Mouse (Mus musculus) E14TG2a.4 (cell line): ENCODE results near the gene Trim11.
A peak's percentile ranks its signal among the peaks of the same experiment; 100 is the strongest.

Experiments used
- H3K27me3 ChIP-seq: 2 replicates; pipeline ENCODE4 v1.6.1; 2014; ENCODE audit warnings: low read length, control low read depth; ENCODE audit not compliant: insufficient read depth
- H3K36me3 ChIP-seq: 2 replicates; pipeline ENCODE4 v1.6.1; 2014; ENCODE audit warnings: low read length, control low read depth; ENCODE audit not compliant: insufficient read depth
- H3K4me1 ChIP-seq: replicated peaks from 2 replicates; pipeline ENCODE4 v1.6.1; 2014; ENCODE audit warnings: low read depth, low read length, control low read depth
- H3K4me3 ChIP-seq: replicated peaks from 2 replicates; pipeline ENCODE4 v1.5.1; 2014; ENCODE audit warnings: mild to moderate bottlenecking, low read length
- H3K9me3 ChIP-seq: 2 replicates; pipeline ENCODE4 v1.6.1; 2014; ENCODE audit warnings: low read length, control low read depth
- CTCF ChIP-seq: conservative IDR thresholded peaks from 2 replicates; pipeline ENCODE4 v1.5.1; 2014; ENCODE audit warnings: low read length
- NANOG ChIP-seq: IDR thresholded peaks from 2 replicates; pipeline ENCODE4 v1.6.1; 2014; ENCODE audit warnings: borderline replicate concordance, low read length, mixed read lengths
- POU5F1 ChIP-seq: IDR thresholded peaks from 2 replicates; pipeline ENCODE4 v1.6.1; 2014; ENCODE audit warnings: low read length, borderline replicate concordance

The Trim11 gene

GRCm38 (mm10) chr11:58990794-58991193 is 12.9 kb downstream of the Trim11 start:
- TF ChIP-seq NANOG (no peak), POU5F1 (no peak), CTCF (no peak)
- H3K4me3 ChIP-seq, result 0 out of 2 replicates have a peak overlapping the region, but pooled peaks have one; percentile 46
- H3K27me3 ChIP-seq, result peaks cover 27% of the 10 kb centered on the region
- H3K36me3 ChIP-seq, result peaks cover 62% of the 10 kb centered on the region
- no peaks in the 10 kb centered on the region for H3K9me3 ChIP-seq
- peaks cover 53% of the 10 kb centered on the region for H3K4me1 ChIP-seq

DNA sequence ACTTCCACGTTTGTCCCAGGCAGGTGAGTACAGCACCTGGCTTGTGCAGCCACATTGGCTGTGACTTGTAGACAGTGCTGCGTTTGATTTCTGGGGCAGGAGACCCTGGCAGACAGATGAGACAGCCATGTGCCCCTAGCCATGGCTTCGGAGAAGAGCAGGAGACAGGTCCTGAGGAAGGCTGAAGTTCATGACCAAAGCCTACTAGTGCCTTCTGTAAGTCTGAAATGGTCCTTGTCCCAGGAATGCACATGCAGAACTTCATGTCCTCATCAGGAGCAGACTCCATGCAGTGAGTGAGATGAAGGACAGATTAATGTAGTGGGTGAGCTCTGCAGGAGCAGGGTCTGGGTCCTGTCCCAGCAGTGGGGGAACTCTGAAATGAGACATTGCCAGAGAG is 14.0 kb downstream of the Trim11 start:
- H3K36me3 ChIP-seq, result peaks cover 50% of the 10 kb centered on the region
- no peak overlapping the region for H3K4me3 ChIP-seq
- H3K4me1 ChIP-seq, result peaks cover 48% of the 10 kb centered on the region
- H3K27me3 ChIP-seq, result peaks cover 38% of the 10 kb centered on the region
- no peak for TF ChIP-seq POU5F1
- TF ChIP-seq NANOG, result no peak
- TF ChIP-seq CTCF, result no peak
- no peaks in the 10 kb centered on the region for H3K9me3 ChIP-seq

DNA sequence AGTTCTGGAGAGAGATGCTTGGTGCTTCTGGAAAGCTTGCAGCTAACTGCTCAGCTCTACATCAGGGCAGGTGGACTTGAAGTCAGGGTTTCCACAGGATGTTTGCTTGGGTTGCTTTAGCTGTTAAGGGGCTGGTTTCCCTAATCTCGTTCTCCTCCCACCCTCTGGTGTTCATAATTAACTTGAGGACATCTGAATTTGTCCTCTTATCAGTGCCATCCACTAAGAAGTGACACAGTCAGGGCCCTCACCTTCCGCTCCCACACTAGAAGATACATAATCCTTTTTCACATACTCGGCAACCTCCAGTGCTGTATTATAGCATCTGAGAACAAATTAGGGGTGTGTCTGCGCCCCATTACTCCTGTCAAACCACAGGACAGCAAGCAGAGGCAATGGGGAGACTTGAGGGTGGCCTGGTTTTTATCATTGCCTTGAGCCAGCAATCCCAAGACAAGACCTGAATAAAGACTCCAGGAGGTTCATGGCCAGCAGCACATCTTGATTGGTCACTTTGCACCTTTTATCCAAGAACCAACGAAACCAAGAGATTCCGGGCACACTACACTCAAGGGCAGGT is 15.3 kb downstream of the Trim11 start:
- TF ChIP-seq POU5F1 (no peak), NANOG (no peak), CTCF (no peak)
- Histone ChIP-seq H3K36me3 (peaks cover 38% of the 10 kb centered on the region), H3K9me3 (no peaks in the 10 kb centered on the region), H3K27me3 (peaks cover 44% of the 10 kb centered on the region), H3K4me3 (no peak overlapping the region), H3K4me1 (peaks cover 38% of the 10 kb centered on the region)

GRCm38 (mm10) chr11:58994337-58994826 is 16.5 kb downstream of the Trim11 start:
- H3K9me3 ChIP-seq, result no peaks in the 10 kb centered on the region
- peak overlapping the region; percentile 64 for H3K4me3 ChIP-seq
- peaks cover 26% of the 10 kb centered on the region for H3K36me3 ChIP-seq
- TF ChIP-seq POU5F1 (no peak), NANOG (no peak), CTCF (no peak)
- H3K27me3 ChIP-seq, result peaks cover 49% of the 10 kb centered on the region
- H3K4me1 ChIP-seq, result peaks cover 29% of the 10 kb centered on the region

GRCm38 (mm10) chr11:58995061-58995806 is 17.3 kb downstream of the Trim11 start:
- Histone ChIP-seq H3K9me3 (no peaks in the 10 kb centered on the region), H3K36me3 (peaks cover 17% of the 10 kb centered on the region), H3K4me3 (0 out of 2 replicates have a peak overlapping the region, but pooled peaks have one; percentile 64), H3K27me3 (peaks cover 58% of the 10 kb centered on the region), H3K4me1 (peaks cover 21% of the 10 kb centered on the region)
- TF ChIP-seq POU5F1 (no peak), CTCF (no peak), NANOG (no peak)

DNA sequence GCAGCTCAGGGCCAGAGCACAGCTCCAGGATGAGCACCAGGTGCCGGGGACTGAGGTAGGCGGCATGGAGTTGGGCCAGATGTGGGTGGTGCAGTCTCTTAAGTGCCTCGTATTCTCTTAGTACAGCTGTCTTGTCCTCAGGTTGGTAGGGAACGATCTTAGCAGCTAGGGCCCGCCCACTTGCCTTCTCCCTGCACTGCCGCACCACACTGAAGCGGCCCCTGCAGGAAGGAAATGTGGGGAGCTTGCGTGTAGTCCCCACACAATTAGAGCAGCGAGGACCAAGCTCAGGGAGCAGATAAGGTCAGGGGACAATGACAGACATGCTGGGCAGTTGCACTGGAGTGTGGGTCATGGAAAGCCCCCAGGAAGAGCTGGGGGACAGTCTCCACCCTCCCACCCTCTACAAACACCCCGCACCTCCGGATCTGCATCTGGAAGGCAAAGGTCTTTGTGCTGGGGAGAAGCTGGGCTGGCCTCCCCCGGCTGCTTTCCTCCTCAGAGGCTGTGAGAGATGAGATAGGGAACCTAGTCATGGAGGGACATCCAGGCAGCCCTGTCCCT is 18.0 kb downstream of the Trim11 start:
- Histone ChIP-seq H3K36me3 (peaks cover 11% of the 10 kb centered on the region), H3K9me3 (no peaks in the 10 kb centered on the region), H3K27me3 (peaks cover 64% of the 10 kb centered on the region), H3K4me3 (no peak overlapping the region), H3K4me1 (peaks cover 14% of the 10 kb centered on the region)
- no peak for TF ChIP-seq NANOG
- TF ChIP-seq POU5F1, result no peak
- TF ChIP-seq CTCF, result no peak

GRCm38 (mm10) chr11:58997541-58997940 is 19.6 kb downstream of the Trim11 start:
- Histone ChIP-seq H3K36me3 (no peaks in the 10 kb centered on the region), H3K4me3 (no peak overlapping the region), H3K4me1 (peaks cover 18% of the 10 kb centered on the region), H3K27me3 (peaks cover 72% of the 10 kb centered on the region), H3K9me3 (no peaks in the 10 kb centered on the region)
- TF ChIP-seq NANOG (no peak), CTCF (no peak), POU5F1 (no peak)

- Histone ChIP-seq H3K9me3 (no peaks in the 10 kb centered on the region), H3K27me3 (peaks cover 59% of the 10 kb centered on the region), H3K4me3 (no peak overlapping the region), H3K4me1 (peaks cover 18% of the 10 kb centered on the region), H3K36me3 (no peaks in the 10 kb centered on the region)
- TF ChIP-seq POU5F1 (no peak), NANOG (no peak), CTCF (no peak)
Measured at GRCm38 (mm10) chr11:58999158-58999557, 21.3 kb downstream of the Trim11 start.
